30 mouse cellular contexts compared by ENCODE assay signal in the genomic region with DNA sequence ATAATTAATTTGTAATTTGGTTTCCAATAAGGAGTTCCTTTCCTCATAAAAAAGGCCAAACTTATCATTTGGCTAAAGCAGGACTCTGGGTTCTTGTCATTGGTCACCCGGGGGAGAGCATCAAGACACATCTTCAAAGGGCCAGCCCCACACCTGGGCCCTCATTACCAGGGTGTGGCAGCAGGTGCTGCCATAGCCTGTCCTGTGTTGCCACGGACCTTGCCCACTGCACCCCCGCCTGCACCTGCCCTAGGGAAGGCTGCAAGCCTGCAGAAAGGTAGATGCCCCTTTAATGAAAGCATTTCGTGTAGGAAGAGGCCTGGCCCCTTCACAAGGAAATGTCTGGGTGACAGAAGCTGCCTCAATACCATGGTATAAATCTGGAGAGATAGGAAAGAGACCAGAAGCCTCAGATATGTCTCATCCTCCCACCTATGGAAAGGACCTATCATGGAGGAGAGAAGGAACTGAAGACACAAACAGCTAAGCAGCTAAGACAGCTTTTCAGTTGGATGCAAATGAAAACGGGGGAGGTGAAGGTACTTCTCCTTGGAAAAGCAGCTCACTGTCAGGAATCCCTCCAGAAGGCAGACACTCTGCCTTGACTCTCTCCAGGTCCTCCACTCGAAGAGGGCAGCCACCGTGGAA. TPM values are rescaled to one million over a fixed set of nuclear protein-coding genes. Genes with fewer than 3 reads are reported as not detected.
"Had no signal": no experiment of that assay in that cellular context is flagged by ENCODE, and none has a peak within 500 bp of the region (broad histone marks: within the 10 kb centered on the region; RNA-seq: fewer than 3 reads in every experiment).

No protein-coding gene starts in this region.

- H3K27me3 ChIP-seq: kidney, embryonic 15.5 days; liver, embryonic 13.5 days; stomach, embryonic 15.5 days had no signal

- H3K27ac ChIP-seq: kidney, embryonic 15.5 days; liver, embryonic 13.5 days; stomach, embryonic 15.5 days had no signal

- H3K4me1 ChIP-seq: kidney, embryonic 15.5 days; liver, embryonic 13.5 days; stomach, embryonic 15.5 days had no signal

- H3K4me2 ChIP-seq: kidney, embryonic 15.5 days; liver, embryonic 13.5 days; midbrain, embryonic 11.5 days; stomach, embryonic 15.5 days had no signal

- H3K4me3 ChIP-seq: kidney, embryonic 15.5 days; liver, embryonic 13.5 days; stomach, embryonic 15.5 days had no signal

- DNase-seq: kidney, adult 8-10 months; kidney, postnatal 10 days; kidney, postnatal 36 days; liver, embryonic 13.5 days; lung, adult 2 months; lung, postnatal 14 days; lung, postnatal 4 days; midbrain, embryonic 14.5 days; right cerebral cortex, postnatal 14 days; spleen, adult 18-20 months; thymus, adult 18-20 months; thymus, postnatal 36 days had no signal

- H3K9ac ChIP-seq: kidney, embryonic 15.5 days; liver, embryonic 13.5 days; stomach, embryonic 15.5 days had no signal

- H3K9me3 ChIP-seq: kidney, embryonic 15.5 days; liver, embryonic 13.5 days; stomach, embryonic 15.5 days had no signal

- H3K36me3 ChIP-seq: kidney, embryonic 15.5 days; liver, embryonic 13.5 days; stomach, embryonic 15.5 days had no signal

RNA-seq across cellular contexts. Expression of a gene that starts 0.5 kb away (rescaled TPM):
- total RNA-seq: layer of hippocampus, adult 18-20 months; layer of hippocampus, postnatal 25 days; left cerebral cortex, adult 18-20 months; left cerebral cortex, postnatal 25 days; liver, adult 2 months; megakaryocyte progenitor cell, adult 5-6 weeks; megakaryocyte-erythroid progenitor cell, adult 5-6 weeks; midbrain, postnatal 0 days had no signal
- polyA plus RNA-seq: kidney, embryonic 15.5 days; limb, embryonic 11.5 days; liver, adult 2 months; liver, embryonic 13.5 days; liver, embryonic 16.5 days; lung, embryonic 16.5 days; midbrain, embryonic 11.5 days; midbrain, embryonic 14.5 days; midbrain, postnatal 0 days; neural tube, embryonic 11.5 days; neural tube, embryonic 14.5 days; stomach, embryonic 15.5 days; testis, adult 2 months; urinary bladder, adult 2 months had no signal

RNA-seq across cellular contexts. Expression of a gene that starts 7.5 kb away (rescaled TPM):
- total RNA-seq: layer of hippocampus, adult 18-20 months; layer of hippocampus, postnatal 25 days; left cerebral cortex, adult 18-20 months; left cerebral cortex, postnatal 25 days; liver, adult 2 months; megakaryocyte progenitor cell, adult 5-6 weeks; megakaryocyte-erythroid progenitor cell, adult 5-6 weeks had no signal
- polyA plus RNA-seq: kidney, embryonic 15.5 days; limb, embryonic 11.5 days; liver, adult 2 months; liver, embryonic 13.5 days; liver, embryonic 16.5 days; lung, embryonic 16.5 days; midbrain, embryonic 11.5 days; midbrain, embryonic 14.5 days; midbrain, postnatal 0 days; neural tube, embryonic 11.5 days; neural tube, embryonic 14.5 days; testis, adult 2 months had no signal

RNA-seq across cellular contexts. Expression of a gene that starts 16.9 kb away (rescaled TPM):
- total RNA-seq: layer of hippocampus, adult 18-20 months; layer of hippocampus, postnatal 25 days; left cerebral cortex, adult 18-20 months; left cerebral cortex, postnatal 25 days; liver, adult 2 months; megakaryocyte progenitor cell, adult 5-6 weeks; megakaryocyte-erythroid progenitor cell, adult 5-6 weeks had no signal
- polyA plus RNA-seq: liver, adult 2 months; liver, embryonic 13.5 days; liver, embryonic 16.5 days; midbrain, embryonic 11.5 days; midbrain, embryonic 14.5 days; midbrain, postnatal 0 days; neural tube, embryonic 11.5 days; neural tube, embryonic 14.5 days; testis, adult 2 months had no signal

RNA-seq across cellular contexts. Expression of a gene that starts 32.9 kb away (rescaled TPM):
- total RNA-seq: layer of hippocampus, adult 18-20 months; layer of hippocampus, postnatal 25 days; left cerebral cortex, adult 18-20 months; left cerebral cortex, postnatal 25 days; liver, adult 2 months; megakaryocyte progenitor cell, adult 5-6 weeks; megakaryocyte-erythroid progenitor cell, adult 5-6 weeks; midbrain, postnatal 0 days had no signal
- polyA plus RNA-seq: limb, embryonic 11.5 days; liver, adult 2 months; liver, embryonic 16.5 days; midbrain, embryonic 11.5 days; midbrain, embryonic 14.5 days; midbrain, postnatal 0 days; neural tube, embryonic 11.5 days; neural tube, embryonic 14.5 days; testis, adult 2 months had no signal

RNA-seq across cellular contexts. Expression of a gene that starts 38.2 kb away (rescaled TPM):
- total RNA-seq: layer of hippocampus, adult 18-20 months; layer of hippocampus, postnatal 25 days; left cerebral cortex, adult 18-20 months; left cerebral cortex, postnatal 25 days; liver, adult 2 months; megakaryocyte progenitor cell, adult 5-6 weeks; megakaryocyte-erythroid progenitor cell, adult 5-6 weeks had no signal
- polyA plus RNA-seq: kidney, embryonic 15.5 days; limb, embryonic 11.5 days; liver, adult 2 months; liver, embryonic 13.5 days; liver, embryonic 16.5 days; midbrain, embryonic 11.5 days; midbrain, embryonic 14.5 days; midbrain, postnatal 0 days; neural tube, embryonic 11.5 days; neural tube, embryonic 14.5 days; urinary bladder, adult 2 months had no signal
